Mouse (Mus musculus): ENCODE data around the gene Tmem270. TPM values are rescaled to one million over a fixed set of nuclear protein-coding genes. Genes with fewer than 3 reads are reported as not detected.
A peak's percentile ranks its signal among the peaks of the same experiment; 100 is the strongest.

The Tmem270 gene
- total RNA-seq, 2 experiments from 2014 or later: not detected

GRCm38 (mm10) chr5:134932179-134932902 lies 25.8 kb upstream of the Tmem270 start, which contains the start of gene Mettl27:
Mettl27 (plus strand) TSS chr5:134932368.
- DNase-seq (ENCODE audit: low spot score in 2 of 2): peak; percentile 57 to 75

GRCm38 (mm10) chr5:134929988-134930387 lies 23.5 kb upstream of the Tmem270 start:
- no peak for DNase-seq (ENCODE audit: low spot score in 2 of 2)

- no peak for DNase-seq (ENCODE audit: low spot score in 2 of 2)
Observed at GRCm38 (mm10) chr5:134926726-134927125, 20.2 kb upstream of the Tmem270 start.

- no peak for DNase-seq (ENCODE audit: low spot score in 2 of 2)
Observed at GRCm38 (mm10) chr5:134923141-134923540, 16.6 kb upstream of the Tmem270 start.

GRCm38 (mm10) chr5:134921106-134921505 lies 14.6 kb upstream of the Tmem270 start:
- DNase-seq (ENCODE audit: low spot score in 2 of 2): no peak

- no peak for DNase-seq (ENCODE audit: low spot score in 2 of 2)
Observed at GRCm38 (mm10) chr5:134920106-134920687, 13.7 kb upstream of the Tmem270 start.

GRCm38 (mm10) chr5:134919097-134919496 lies 12.6 kb upstream of the Tmem270 start:
- no peak for DNase-seq (ENCODE audit: low spot score in 2 of 2)

- peak; percentile 19 to 47 for DNase-seq (ENCODE audit: low spot score in 2 of 2)
Observed at GRCm38 (mm10) chr5:134918071-134918832, 11.7 kb upstream of the Tmem270 start.

- DNase-seq (ENCODE audit: low spot score in 2 of 2): no peak
Observed at GRCm38 (mm10) chr5:134915311-134915710, 8.8 kb upstream of the Tmem270 start, which contains the start of gene Cldn13. Cldn13 (minus strand) TSS chr5:134915526.

- no peak for DNase-seq (ENCODE audit: low spot score in 2 of 2)
Observed at GRCm38 (mm10) chr5:134914510-134914909, 8.0 kb upstream of the Tmem270 start.

GRCm38 (mm10) chr5:134913753-134914152 lies 7.2 kb upstream of the Tmem270 start:
- DNase-seq (ENCODE audit: low spot score in 2 of 2): no peak

GRCm38 (mm10) chr5:134913352-134913751 lies 6.8 kb upstream of the Tmem270 start:
- no peak for DNase-seq (ENCODE audit: low spot score in 2 of 2)

GRCm38 (mm10) chr5:134911901-134912300 lies 5.4 kb upstream of the Tmem270 start:
- DNase-seq (ENCODE audit: low spot score in 2 of 2): no peak

- DNase-seq (ENCODE audit: low spot score in 2 of 2): peak; percentile 89 to 90
Observed at GRCm38 (mm10) chr5:134907135-134907534, 602 bp upstream of the Tmem270 start.

- no peak for DNase-seq (ENCODE audit: low spot score in 2 of 2)
Observed at GRCm38 (mm10) chr5:134901644-134902027, 4.9 kb downstream of the Tmem270 start.

- DNase-seq (ENCODE audit: low spot score in 2 of 2): no peak
Observed at GRCm38 (mm10) chr5:134901012-134901643, 5.4 kb downstream of the Tmem270 start.

GRCm38 (mm10) chr5:134897596-134897995 lies 8.9 kb downstream of the Tmem270 start:
- no peak for DNase-seq (ENCODE audit: low spot score in 2 of 2)

- no peak for DNase-seq (ENCODE audit: low spot score in 2 of 2)
Observed at GRCm38 (mm10) chr5:134896965-134897364, 9.6 kb downstream of the Tmem270 start.

GRCm38 (mm10) chr5:134895291-134895690 lies 11.2 kb downstream of the Tmem270 start:
- no peak for DNase-seq (ENCODE audit: low spot score in 2 of 2)

- DNase-seq (ENCODE audit: low spot score in 2 of 2): no peak
Observed at GRCm38 (mm10) chr5:134892717-134893116, 13.8 kb downstream of the Tmem270 start.

- no peak for DNase-seq (ENCODE audit: low spot score in 2 of 2)
Observed at GRCm38 (mm10) chr5:134891552-134891951, 15.0 kb downstream of the Tmem270 start.

Measured in adrenal gland, postnatal 4 days (tissue).